Mouse (Mus musculus): Measurements from ENCODE around the gene Zc3h12d. TPM values are rescaled to one million over a fixed set of nuclear protein-coding genes. Genes with fewer than 3 reads are reported as not detected.

Zc3h12d gene
- total RNA-seq, 1 experiment = 0.04 TPM

DNA sequence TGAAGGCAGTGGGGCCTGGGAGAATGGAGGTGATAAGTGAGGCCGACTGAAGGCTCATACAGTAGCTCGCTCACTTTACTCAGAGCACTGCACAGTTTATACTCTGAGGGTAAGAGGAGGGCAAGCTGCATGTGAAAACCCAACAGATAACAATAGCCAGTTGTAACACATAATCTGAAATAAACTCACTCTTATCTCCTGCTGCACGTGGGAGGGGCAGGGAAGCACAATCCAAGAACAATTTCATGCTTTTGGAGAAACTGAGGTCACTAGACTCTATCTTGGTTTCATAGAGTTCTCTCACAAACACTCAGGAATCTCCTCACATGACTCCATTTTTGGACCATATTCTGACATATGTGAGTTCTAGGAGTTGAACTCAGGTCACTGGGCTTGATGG is 31.0 kb upstream of the Zc3h12d start:
- TF ChIP-seq ZC3H11A (IDR thresholded peaks at IDR 0.05; ENCODE audit: borderline replicate concordance, low read depth, low read length) (no peak), CHD2 (IDR thresholded peaks at IDR 0.05; ENCODE audit: low read depth, low read length) (no peak), ZNF384 (IDR thresholded peaks at IDR 0.05; ENCODE audit: low read depth, low read length) (no peak), HCFC1 (IDR thresholded peaks at IDR 0.05; ENCODE audit: borderline replicate concordance, insufficient read depth, low read length) (no peak), MAFK (IDR thresholded peaks at IDR 0.05; ENCODE audit: insufficient read depth, low read depth, low read length) (no peak)
- H3K4me3 ChIP-seq (ENCODE audit: insufficient read depth in 1 of 2, low read depth in 1 of 2, low read length in 2 of 2, poor library complexity in 1 of 2, severe bottlenecking in 1 of 2) = no peak overlapping the region
- in situ Hi-C loops (cut with MboI; ENCODE audit: low sequenced_read_pairs in 2 of 2, unreplicated experiment in 2 of 2) = no loop called here
- no peak overlapping the region for H3K9ac ChIP-seq (ENCODE audit: insufficient read depth, low read depth, low read length, poor library complexity, severe bottlenecking)
- DNase-seq (ENCODE audit: low read depth, low spot score) = no peak
- no peak overlapping the region for H3K27ac ChIP-seq (ENCODE audit: insufficient read depth, low read depth, low read length, poor library complexity, severe bottlenecking)
- H3K36me3 ChIP-seq (ENCODE audit: control insufficient read depth, insufficient read depth, low read length, poor library complexity, severe bottlenecking) = peaks cover 19% of the 10 kb centered on the region
- H3K9me3 ChIP-seq (ENCODE audit: control insufficient read depth, insufficient read depth, low read depth, low read length) = no peaks in the 10 kb centered on the region
- H3K4me1 ChIP-seq (ENCODE audit: control insufficient read depth in 2 of 2, insufficient read depth in 2 of 2, low read length in 2 of 2, poor library complexity in 1 of 2) = no peaks in the 10 kb centered on the region

DNA sequence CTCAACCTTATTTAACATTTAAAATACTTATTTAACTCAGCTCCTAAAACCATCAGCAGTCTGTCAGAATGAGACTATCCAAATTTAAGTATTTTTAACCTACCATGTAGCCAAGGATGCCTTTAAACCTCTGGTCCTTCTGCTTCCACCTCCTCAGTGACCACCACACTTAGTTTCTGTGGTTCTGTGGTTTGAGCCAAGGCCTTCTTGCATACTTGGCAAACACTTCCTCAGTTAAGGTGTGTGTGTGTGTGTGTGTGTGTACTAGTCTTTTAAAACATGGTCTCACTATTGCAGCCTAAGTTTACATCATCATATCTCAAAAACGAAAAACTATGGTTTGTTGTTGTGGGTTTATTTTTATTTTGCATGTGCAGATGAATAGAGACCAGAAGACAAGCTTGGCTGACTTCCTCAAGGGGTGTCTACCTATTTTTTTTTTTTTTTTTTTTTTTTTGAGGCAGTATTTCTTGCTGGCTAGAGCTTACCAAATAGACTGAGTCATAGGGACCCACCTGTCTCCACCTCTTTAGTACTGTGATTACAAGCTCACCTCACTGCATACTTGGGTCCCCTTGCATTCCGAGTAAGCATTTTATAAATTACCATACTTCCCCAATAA is 29.6 kb upstream of the Zc3h12d start:
- DNase-seq (ENCODE audit: low read depth, low spot score) = no peak

DNA sequence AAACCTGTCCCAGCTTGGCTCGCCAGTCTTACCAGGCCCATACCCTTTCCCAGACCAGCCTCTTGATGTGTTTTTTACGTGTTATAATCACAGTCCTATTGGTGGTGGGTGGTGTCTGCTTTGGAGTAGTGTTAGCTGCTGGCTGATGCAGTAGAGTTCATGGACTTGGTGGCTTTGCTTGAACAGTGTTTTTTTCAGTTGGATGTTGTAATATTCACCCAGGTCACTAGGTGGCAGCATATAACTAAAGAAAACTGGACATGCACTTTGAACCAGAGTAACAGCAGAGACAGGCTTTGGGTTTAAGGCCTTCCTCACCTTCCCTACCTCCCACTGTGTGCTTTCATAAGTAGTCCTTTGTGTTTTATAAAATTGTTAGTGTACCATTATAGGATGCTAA is 22.3 kb upstream of the Zc3h12d start:
- peak; percentile 55; the same call in 1 of the 2 replicates for TF ChIP-seq ZC3H11A (IDR thresholded peaks at IDR 0.05; ENCODE audit: borderline replicate concordance, low read depth, low read length)
- TF ChIP-seq HCFC1 (IDR thresholded peaks at IDR 0.05; ENCODE audit: borderline replicate concordance, insufficient read depth, low read length) = no peak
- H3K36me3 ChIP-seq (ENCODE audit: control insufficient read depth, insufficient read depth, low read length, poor library complexity, severe bottlenecking) = peaks cover 14% of the 10 kb centered on the region
- H3K9ac ChIP-seq (ENCODE audit: insufficient read depth, low read depth, low read length, poor library complexity, severe bottlenecking) = no peak overlapping the region
- H3K4me1 ChIP-seq (ENCODE audit: control insufficient read depth in 2 of 2, insufficient read depth in 2 of 2, low read length in 2 of 2, poor library complexity in 1 of 2) = no peaks in the 10 kb centered on the region
- in situ Hi-C loops (cut with MboI; ENCODE audit: low sequenced_read_pairs in 2 of 2, unreplicated experiment in 2 of 2) = no loop called here
- H3K4me3 ChIP-seq (ENCODE audit: insufficient read depth in 1 of 2, low read depth in 1 of 2, low read length in 2 of 2, poor library complexity in 1 of 2, severe bottlenecking in 1 of 2) = no peak overlapping the region
- no peak overlapping the region for H3K27ac ChIP-seq (ENCODE audit: insufficient read depth, low read depth, low read length, poor library complexity, severe bottlenecking)
- H3K9me3 ChIP-seq (ENCODE audit: control insufficient read depth, insufficient read depth, low read depth, low read length) = no peaks in the 10 kb centered on the region
- peak; percentile 68 for DNase-seq (ENCODE audit: low read depth, low spot score)

More for the DNA sequence above, 29.6 kb upstream of the Zc3h12d start:
- peaks cover 22% of the 10 kb centered on the region for H3K36me3 ChIP-seq (ENCODE audit: control insufficient read depth, insufficient read depth, low read length, poor library complexity, severe bottlenecking)
- no peaks in the 10 kb centered on the region for H3K4me1 ChIP-seq (ENCODE audit: control insufficient read depth in 2 of 2, insufficient read depth in 2 of 2, low read length in 2 of 2, poor library complexity in 1 of 2)
- in situ Hi-C loops (cut with MboI; ENCODE audit: low sequenced_read_pairs in 2 of 2, unreplicated experiment in 2 of 2) = no loop called here
- no peak overlapping the region for H3K27ac ChIP-seq (ENCODE audit: insufficient read depth, low read depth, low read length, poor library complexity, severe bottlenecking)
- H3K9me3 ChIP-seq (ENCODE audit: control insufficient read depth, insufficient read depth, low read depth, low read length) = no peaks in the 10 kb centered on the region
- TF ChIP-seq ZNF384 (IDR thresholded peaks at IDR 0.05; ENCODE audit: low read depth, low read length) (no peak), CHD2 (IDR thresholded peaks at IDR 0.05; ENCODE audit: low read depth, low read length) (no peak), HCFC1 (IDR thresholded peaks at IDR 0.05; ENCODE audit: borderline replicate concordance, insufficient read depth, low read length) (no peak), MAFK (IDR thresholded peaks at IDR 0.05; ENCODE audit: insufficient read depth, low read depth, low read length) (no peak), ZC3H11A (IDR thresholded peaks at IDR 0.05; ENCODE audit: borderline replicate concordance, low read depth, low read length) (no peak)
- no peak overlapping the region for H3K4me3 ChIP-seq (ENCODE audit: insufficient read depth in 1 of 2, low read depth in 1 of 2, low read length in 2 of 2, poor library complexity in 1 of 2, severe bottlenecking in 1 of 2)
- H3K9ac ChIP-seq (ENCODE audit: insufficient read depth, low read depth, low read length, poor library complexity, severe bottlenecking) = no peak overlapping the region

DNA sequence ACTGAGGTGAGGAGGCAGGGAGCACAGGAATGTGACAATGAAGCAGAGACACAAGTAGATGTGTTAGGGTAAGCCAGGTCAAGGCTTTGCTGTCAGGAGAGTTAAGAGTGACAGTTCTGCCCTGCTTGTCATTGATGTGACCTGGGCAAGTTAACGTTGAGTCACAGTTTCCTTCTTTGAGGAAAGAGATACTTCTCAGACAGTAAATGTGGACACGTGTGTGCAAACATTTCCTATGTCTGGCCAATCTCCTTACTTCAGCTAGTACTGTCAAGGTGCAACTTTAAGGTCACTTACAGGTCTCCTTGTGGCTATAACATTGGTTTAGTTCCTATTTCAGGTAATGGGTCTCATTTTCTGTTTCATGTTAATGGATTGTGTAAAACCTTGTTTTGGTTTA is 15.8 kb upstream of the Zc3h12d start:
- H3K4me3 ChIP-seq (ENCODE audit: insufficient read depth in 1 of 2, low read depth in 1 of 2, low read length in 2 of 2, poor library complexity in 1 of 2, severe bottlenecking in 1 of 2) = no peak overlapping the region
- H3K4me1 ChIP-seq (ENCODE audit: control insufficient read depth in 2 of 2, insufficient read depth in 2 of 2, low read length in 2 of 2, poor library complexity in 1 of 2) = no peaks in the 10 kb centered on the region
- TF ChIP-seq HCFC1 (IDR thresholded peaks at IDR 0.05; ENCODE audit: borderline replicate concordance, insufficient read depth, low read length) (no peak), ZNF384 (IDR thresholded peaks at IDR 0.05; ENCODE audit: low read depth, low read length) (no peak), CHD2 (IDR thresholded peaks at IDR 0.05; ENCODE audit: low read depth, low read length) (no peak), ZC3H11A (IDR thresholded peaks at IDR 0.05; ENCODE audit: borderline replicate concordance, low read depth, low read length) (no peak), MAFK (IDR thresholded peaks at IDR 0.05; ENCODE audit: insufficient read depth, low read depth, low read length) (no peak)
- no peak overlapping the region for H3K27ac ChIP-seq (ENCODE audit: insufficient read depth, low read depth, low read length, poor library complexity, severe bottlenecking)
- H3K36me3 ChIP-seq (ENCODE audit: control insufficient read depth, insufficient read depth, low read length, poor library complexity, severe bottlenecking) = peaks cover 10% of the 10 kb centered on the region
- H3K9ac ChIP-seq (ENCODE audit: insufficient read depth, low read depth, low read length, poor library complexity, severe bottlenecking) = no peak overlapping the region
- no peak for DNase-seq (ENCODE audit: low read depth, low spot score)
- H3K9me3 ChIP-seq (ENCODE audit: control insufficient read depth, insufficient read depth, low read depth, low read length) = no peaks in the 10 kb centered on the region
- in situ Hi-C loops (cut with MboI; ENCODE audit: low sequenced_read_pairs in 2 of 2, unreplicated experiment in 2 of 2) = no loop called here

DNA sequence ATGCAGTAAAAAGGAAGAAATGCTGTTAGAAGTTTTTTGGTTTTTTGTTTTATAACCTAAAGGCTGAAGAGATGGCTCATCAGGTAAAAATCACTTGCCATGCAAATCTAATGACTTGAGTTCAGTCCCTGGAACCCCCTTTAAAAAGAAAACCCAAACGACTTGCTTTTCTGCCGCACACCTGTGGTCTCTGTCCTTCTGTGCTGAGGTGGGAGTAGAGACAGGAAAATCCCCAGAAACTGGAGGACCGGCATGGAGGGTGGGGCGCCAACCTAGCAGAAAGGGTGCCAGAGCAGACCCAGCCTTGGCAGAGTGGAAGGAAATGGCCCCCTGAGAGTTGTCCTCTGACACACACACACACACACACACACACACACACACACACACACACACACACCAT is 13.6 kb upstream of the Zc3h12d start:
- no peak overlapping the region for H3K9ac ChIP-seq (ENCODE audit: insufficient read depth, low read depth, low read length, poor library complexity, severe bottlenecking)
- no peak for TF ChIP-seq CHD2 (IDR thresholded peaks at IDR 0.05; ENCODE audit: low read depth, low read length)
- TF ChIP-seq HCFC1 (IDR thresholded peaks at IDR 0.05; ENCODE audit: borderline replicate concordance, insufficient read depth, low read length) = no peak
- no peak for TF ChIP-seq ZNF384 (IDR thresholded peaks at IDR 0.05; ENCODE audit: low read depth, low read length)
- TF ChIP-seq ZC3H11A (IDR thresholded peaks at IDR 0.05; ENCODE audit: borderline replicate concordance, low read depth, low read length) = no peak
- TF ChIP-seq MAFK (IDR thresholded peaks at IDR 0.05; ENCODE audit: insufficient read depth, low read depth, low read length) = no peak
- in situ Hi-C loops (cut with MboI; ENCODE audit: low sequenced_read_pairs in 2 of 2, unreplicated experiment in 2 of 2) = no loop called here
- H3K9me3 ChIP-seq (ENCODE audit: control insufficient read depth, insufficient read depth, low read depth, low read length) = no peaks in the 10 kb centered on the region
- peaks cover 14% of the 10 kb centered on the region for H3K36me3 ChIP-seq (ENCODE audit: control insufficient read depth, insufficient read depth, low read length, poor library complexity, severe bottlenecking)
- H3K27ac ChIP-seq (ENCODE audit: insufficient read depth, low read depth, low read length, poor library complexity, severe bottlenecking) = no peak overlapping the region
- no peaks in the 10 kb centered on the region for H3K4me1 ChIP-seq (ENCODE audit: control insufficient read depth in 2 of 2, insufficient read depth in 2 of 2, low read length in 2 of 2, poor library complexity in 1 of 2)
- H3K4me3 ChIP-seq (ENCODE audit: insufficient read depth in 1 of 2, low read depth in 1 of 2, low read length in 2 of 2, poor library complexity in 1 of 2, severe bottlenecking in 1 of 2) = no peak overlapping the region
- no peak for DNase-seq (ENCODE audit: low read depth, low spot score)

Measured in ES-E14 (cell line).